Mouse (Mus musculus) adrenal gland (tissue): ENCODE results near the gene Itch.
"Not testable (repeated sequence)": the region's sequence is repeated elsewhere in the genome, so short reads cannot be mapped to it uniquely, and the experiment has no call there.

Source experiments
- intact Hi-C: fragments of 180-260 bp; cut with DNase I; formaldehyde crosslinking; loops from one replicate; pipeline ENCODE4 v1.15.1; 2025
- long read RNA-seq, 2 experiments: library from polyadenylated mRNA; unstranded; transcript quantifications; one replicate each; pipeline ENCODE4 v2.0.0; 2020; ENCODE audit warnings: borderline replicate concordance in 1 of 2; ENCODE audit not compliant: insufficient replicate concordance in 1 of 2

Gene Itch
- long read RNA-seq, experiment 1, partial matches to known transcripts, result 5 of 13 reads
- long read RNA-seq, experiment 1, other reads (novel, unspliced or antisense), result 5 of 13 reads
- long read RNA-seq, experiment 2, full-length matches to known transcripts, result 3 of 15 reads
- long read RNA-seq, experiment 2, partial matches to known transcripts, result 3 of 15 reads
- long read RNA-seq, experiment 2, other reads (novel, unspliced or antisense), result 9 of 15 reads

GRCm38 (mm10) chr2:155133011-155133976 lies at the start of gene Itch:
Gene Itch, plus strand, starts transcription at chr2:155133509.
- intact Hi-C loops, result no loop called here

- intact Hi-C loops, result loop anchor here (5.0 kb wide), 2 partner anchors 88 to 108 kb away; no protein-coding TSS in a partner anchor
Measured at GRCm38 (mm10) chr2:155084546-155084945, 48.8 kb upstream of the Itch start.

- intact Hi-C loops, result no loop called here
Measured at GRCm38 (mm10) chr2:155086328-155086727, 47.0 kb upstream of the Itch start.

GRCm38 (mm10) chr2:155088264-155088663 lies 45.0 kb upstream of the Itch start:
- intact Hi-C loops, result no loop called here

- intact Hi-C loops, result no loop called here
Measured at GRCm38 (mm10) chr2:155090909-155091742, 42.2 kb upstream of the Itch start.

- intact Hi-C loops, result no loop called here
Measured at GRCm38 (mm10) chr2:155091743-155092075, 41.6 kb upstream of the Itch start.

- intact Hi-C loops, result no loop called here
Measured at GRCm38 (mm10) chr2:155093418-155093817, 39.9 kb upstream of the Itch start.

GRCm38 (mm10) chr2:155098720-155099380 lies 34.5 kb upstream of the Itch start:
- intact Hi-C loops, result no loop called here

- intact Hi-C loops, result no loop called here
Measured at GRCm38 (mm10) chr2:155099421-155099820, 33.9 kb upstream of the Itch start.

- intact Hi-C loops, result no loop called here
Measured at GRCm38 (mm10) chr2:155099994-155100795, 33.1 kb upstream of the Itch start.

GRCm38 (mm10) chr2:155100796-155101259 lies 32.5 kb upstream of the Itch start:
- intact Hi-C loops, result no loop called here

GRCm38 (mm10) chr2:155101761-155102181 lies 31.5 kb upstream of the Itch start:
- intact Hi-C loops, result no loop called here

- intact Hi-C loops, result no loop called here
Measured at GRCm38 (mm10) chr2:155103607-155104006, 29.7 kb upstream of the Itch start.

GRCm38 (mm10) chr2:155107276-155107675 lies 26.0 kb upstream of the Itch start:
- intact Hi-C loops, result not testable (repeated sequence)

- intact Hi-C loops, result no loop called here
Measured at GRCm38 (mm10) chr2:155115216-155115830, 18.0 kb upstream of the Itch start.

- intact Hi-C loops, result no loop called here
Measured at GRCm38 (mm10) chr2:155133977-155134860, 910 bp downstream of the Itch start.

- intact Hi-C loops, result no loop called here
Measured at GRCm38 (mm10) chr2:155135092-155135491, 1.8 kb downstream of the Itch start.

- intact Hi-C loops, result no loop called here
Measured at GRCm38 (mm10) chr2:155135534-155135933, 2.2 kb downstream of the Itch start.

GRCm38 (mm10) chr2:155140986-155141385 lies 7.7 kb downstream of the Itch start:
- intact Hi-C loops, result no loop called here
